Mouse (Mus musculus): ENCODE data around the gene Mfsd5.

DNA sequence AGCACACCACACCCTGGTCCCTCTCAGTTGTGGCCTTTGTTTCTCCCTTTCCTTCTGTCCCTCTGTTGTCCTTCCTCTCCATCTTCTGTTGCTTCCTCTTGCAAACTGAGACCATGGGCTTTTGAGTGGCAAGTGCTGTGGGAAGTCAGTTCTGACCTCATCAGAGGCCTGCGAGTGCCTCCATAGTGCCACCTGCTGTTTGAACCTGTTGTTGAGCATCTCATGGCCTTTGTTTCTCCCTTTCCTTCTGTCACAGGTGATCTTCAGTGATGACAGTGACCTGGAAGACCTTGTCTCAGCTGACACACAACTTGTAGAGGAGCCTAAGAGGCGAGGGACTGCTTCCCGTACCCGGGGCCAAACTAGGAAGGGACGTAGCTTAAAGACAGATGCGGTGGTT, 37.0 kb downstream of the Mfsd5 start:
- TF ChIP-seq TAL1 (IDR thresholded peaks at IDR 0.05; ENCODE audit: low read length) (no peak), GATA1 (IDR thresholded peaks at IDR 0.05; ENCODE audit: low read length) (no peak)

Data from erythroblast, embryonic 14.5 days (primary cell).